Mouse (Mus musculus) lung, postnatal 36 days (tissue): ENCODE measurements around the gene Lrmda.
A peak's percentile ranks its signal among the peaks of the same experiment; 100 is the strongest.
"Not testable (repeated sequence)": the region's sequence is repeated elsewhere in the genome, so short reads cannot be mapped to it uniquely, and the experiment has no call there.

ENCODE experiments used
- DNase-seq: peaks from one replicate; pipeline ENCODE4 v3.0.0; 2022; ENCODE audit warnings: mixed read lengths

Lrmda gene

GRCm38 (mm10) chr14:22745263-22745881, 725.9 kb downstream of the Lrmda start:
- DNase-seq = no peak

GRCm38 (mm10) chr14:22745882-22746480, 726.5 kb downstream of the Lrmda start:
- peak; percentile 67 for DNase-seq

GRCm38 (mm10) chr14:22747816-22748215, 728.3 kb downstream of the Lrmda start:
- DNase-seq = no peak

- peak; percentile 56 for DNase-seq
Observed at GRCm38 (mm10) chr14:22750409-22750808, 730.9 kb downstream of the Lrmda start.

GRCm38 (mm10) chr14:22751290-22751689, 731.8 kb downstream of the Lrmda start:
- peak; percentile 84 for DNase-seq

- DNase-seq = no peak
Observed at GRCm38 (mm10) chr14:22754633-22755032, 735.1 kb downstream of the Lrmda start.

GRCm38 (mm10) chr14:22757493-22757892, 738.0 kb downstream of the Lrmda start:
- DNase-seq = no peak

- DNase-seq = no peak
Observed at GRCm38 (mm10) chr14:22759216-22759615, 739.7 kb downstream of the Lrmda start.

- DNase-seq = peak; percentile 69
Observed at GRCm38 (mm10) chr14:22759673-22760072, 740.2 kb downstream of the Lrmda start.

GRCm38 (mm10) chr14:22760241-22761039, 740.9 kb downstream of the Lrmda start:
- DNase-seq = peak; percentile 73

GRCm38 (mm10) chr14:22781709-22782108, 762.2 kb downstream of the Lrmda start:
- DNase-seq = peak; percentile 75

- peak; percentile 30 for DNase-seq
Observed at GRCm38 (mm10) chr14:22782365-22782764, 762.9 kb downstream of the Lrmda start.

- peak; percentile 29 for DNase-seq
Observed at GRCm38 (mm10) chr14:22783211-22784161, 764.0 kb downstream of the Lrmda start.

GRCm38 (mm10) chr14:22800020-22800419, 780.5 kb downstream of the Lrmda start:
- no peak for DNase-seq

GRCm38 (mm10) chr14:22800871-22801636, 781.5 kb downstream of the Lrmda start:
- DNase-seq = peak; percentile 18

- DNase-seq = not testable (repeated sequence)
Observed at GRCm38 (mm10) chr14:22801714-22802113, 782.2 kb downstream of the Lrmda start.

GRCm38 (mm10) chr14:22807324-22807723, 787.8 kb downstream of the Lrmda start:
- DNase-seq = no peak

- peak; percentile 82 for DNase-seq
Observed at GRCm38 (mm10) chr14:22807726-22808594, 788.4 kb downstream of the Lrmda start.

GRCm38 (mm10) chr14:22808595-22809166, 789.2 kb downstream of the Lrmda start:
- peak; percentile 50 for DNase-seq

- peak; percentile 38 for DNase-seq
Observed at GRCm38 (mm10) chr14:22809229-22809628, 789.7 kb downstream of the Lrmda start.
